Mouse (Mus musculus) lung, embryonic 16.5 days (tissue): ENCODE data around the gene Lgi1. TPM values are rescaled to one million over a fixed set of nuclear protein-coding genes. Genes with fewer than 3 reads are reported as not detected.

Source experiments
- ATAC-seq: fragments of 200-750 bp; cut with Nextera tagmentation; 2 replicates; pipeline ENCODE4 v1.8.0; 2017; ENCODE audit warnings: low read depth, mild to moderate bottlenecking, moderate library complexity
- H3K27ac ChIP-seq: fragments of 300-500 bp; sonication (generic); 2 replicates; pipeline ENCODE4 v1.5.1; 2014; ENCODE audit warnings: mild to moderate bottlenecking, control low read depth, low read length
- H3K27me3 ChIP-seq: fragments of 300-500 bp; sonication (generic); 2 replicates; pipeline ENCODE4 v1.6.1; 2014; ENCODE audit warnings: low read depth, low read length, mixed read lengths; ENCODE audit not compliant: control insufficient read depth, insufficient read depth
- H3K36me3 ChIP-seq: fragments of 300-500 bp; sonication (generic); 2 replicates; pipeline ENCODE4 v1.6.1; 2014; ENCODE audit warnings: low read length; ENCODE audit not compliant: control insufficient read depth, insufficient read depth
- H3K4me1 ChIP-seq: fragments of 300-500 bp; sonication (generic); replicated peaks from 2 replicates; pipeline ENCODE4 v1.6.1; 2014; ENCODE audit warnings: low read length, mixed read lengths; ENCODE audit not compliant: control insufficient read depth, insufficient read depth
- H3K4me2 ChIP-seq: fragments of 300-500 bp; sonication (generic); 2 replicates; pipeline ENCODE4 v1.6.1; 2014; ENCODE audit warnings: low read depth, low read length, control low read depth
- H3K4me3 ChIP-seq: fragments of 300-500 bp; sonication (generic); 2 replicates; pipeline ENCODE4 v1.5.1; 2014; ENCODE audit warnings: mild to moderate bottlenecking, low read length, control low read depth
- H3K9ac ChIP-seq: fragments of 300-500 bp; sonication (generic); 2 replicates; pipeline ENCODE4 v1.6.1; 2014; ENCODE audit warnings: low read length, control low read depth
- H3K9me3 ChIP-seq: fragments of 300-500 bp; sonication (generic); 2 replicates; pipeline ENCODE4 v1.6.1; 2016; ENCODE audit warnings: low read length; ENCODE audit not compliant: control insufficient read depth
- WGBS: fragments of 180-500 bp; shearing (Covaris S2); extraction: QIAGEN DNeasy Blood & Tissue Kit; methylation state at CpG from one replicate; pipeline ENCODE4 v1.1.7; 2014; 5-methylcytosine and 5-hydroxymethylcytosine counted together
- polyA plus RNA-seq: library from polyadenylated mRNA; unstranded; fragments of >200 nt; fragmentation: Nextera tagmentation; extraction: Ambion mirVana; gene quantifications from 2 replicates; pipeline ENCODE4 v1.2.1, GENCODE M21; 2015

Lgi1 gene
- polyA plus RNA-seq, 1 experiment from 2014 or later: 0.28 TPM

GRCm38 (mm10) chr19:38359287-38359686 lies 95.0 kb downstream of the Lgi1 start:
- 61% methylated on average over 1 of the region's 1 CpGs for WGBS
- Histone ChIP-seq H3K36me3 (no peaks in the 10 kb centered on the region), H3K27ac (no peak overlapping the region), H3K27me3 (no peaks in the 10 kb centered on the region), H3K4me3 (no peak overlapping the region), H3K4me1 (no peaks in the 10 kb centered on the region), H3K9ac (no peak overlapping the region), H3K9me3 (no peaks in the 10 kb centered on the region; the same call in 1 of the 2 replicates), H3K4me2 (no peak overlapping the region)
- ATAC-seq: no peak

Other genes starting within 250 kb of the Lgi1 start
- 32.3 and 35.2 TPM in 2 replicates for gene Myof, start 221.0 kb upstream of the Lgi1 start, polyA plus RNA-seq
- gene Cep55, start 209.5 kb upstream of the Lgi1 start, polyA plus RNA-seq: 44.5 and 46.8 TPM in 2 replicates
- 3.4 and 4.4 TPM in 2 replicates for gene Ffar4, start 167.5 kb upstream of the Lgi1 start, polyA plus RNA-seq
- 19.8 and 42.9 TPM in 2 replicates for gene Rbp4, start 139.3 kb upstream of the Lgi1 start, polyA plus RNA-seq
- gene Pde6c, start 131.8 kb upstream of the Lgi1 start, polyA plus RNA-seq: not detected in 2 replicates
- 29.9 and 31.7 TPM in 2 replicates for gene Fra10ac1, start 40.4 kb upstream of the Lgi1 start, polyA plus RNA-seq
- 2.8 and 2.9 TPM in 2 replicates for gene Slc35g1, start 131.4 kb downstream of the Lgi1 start, polyA plus RNA-seq
- 3.1 and 4.1 TPM in 2 replicates for gene Plce1, start 216.6 kb downstream of the Lgi1 start, polyA plus RNA-seq